Mouse (Mus musculus) adrenal gland, postnatal 10 days (tissue): Measurements from ENCODE around the gene Them7. TPM values are rescaled to one million over a fixed set of nuclear protein-coding genes. Genes with fewer than 3 reads are reported as not detected.
A peak's percentile ranks its signal among the peaks of the same experiment; 100 is the strongest.

Source experiments
- DNase-seq: peaks from one replicate; pipeline ENCODE4 v3.0.0; 2021; ENCODE audit warnings: mixed read lengths
- long read RNA-seq, 2 experiments: library from polyadenylated mRNA; stranded (forward); transcript quantifications; one replicate each; pipeline ENCODE4 v2.0.0; 2021
- total RNA-seq, 2 experiments: library from RNA; stranded (reverse); gene quantifications; 2 replicates each; pipeline ENCODE4 v1.2.3; 2021

Them7 gene
- 1 to 10 TPM; 2.2 to 3.8 TPM for total RNA-seq
- long read RNA-seq, experiment 1, transcript Them7-201 (4 exons, 1,556 nt): major isoform, 5 of 9 reads
- long read RNA-seq, experiment 1, partial matches to known transcripts: 0 of 9 reads
- long read RNA-seq, experiment 1, other reads (novel, unspliced or antisense): 1 of 9 reads
- long read RNA-seq, experiment 2, partial matches to known transcripts: 0 of 2 reads
- long read RNA-seq, experiment 2, other reads (novel, unspliced or antisense): 0 of 2 reads

GRCm38 (mm10) chr2:105224134-105224986 is at the start of gene Them7:
Them7 (plus strand) TSS chr2:105224320.
- peak; percentile 81 for DNase-seq

GRCm38 (mm10) chr2:105178871-105179270 is 45.2 kb upstream of the Them7 start:
- no peak for DNase-seq

GRCm38 (mm10) chr2:105182501-105182900 is 41.6 kb upstream of the Them7 start:
- no peak for DNase-seq

GRCm38 (mm10) chr2:105185140-105185539 is 39.0 kb upstream of the Them7 start:
- DNase-seq: no peak

GRCm38 (mm10) chr2:105185768-105186529 is 38.2 kb upstream of the Them7 start:
- DNase-seq: no peak

GRCm38 (mm10) chr2:105186591-105186990 is 37.5 kb upstream of the Them7 start:
- no peak for DNase-seq

- no peak for DNase-seq
These were observed 35.9 kb upstream of the Them7 start for GRCm38 (mm10) chr2:105188182-105188581.

- DNase-seq: no peak
These were observed 34.8 kb upstream of the Them7 start for GRCm38 (mm10) chr2:105189352-105189751.

GRCm38 (mm10) chr2:105200152-105200551 is 24.0 kb upstream of the Them7 start:
- no peak for DNase-seq

GRCm38 (mm10) chr2:105206563-105207174 is 17.5 kb upstream of the Them7 start:
- peak; percentile 20 for DNase-seq

GRCm38 (mm10) chr2:105212839-105213238 is 11.3 kb upstream of the Them7 start:
- DNase-seq: no peak

- no peak for DNase-seq
These were observed 8.2 kb upstream of the Them7 start for GRCm38 (mm10) chr2:105215914-105216313.

- DNase-seq: no peak
These were observed 4.9 kb upstream of the Them7 start for GRCm38 (mm10) chr2:105219229-105219628.

- no peak for DNase-seq
These were observed 4.5 kb upstream of the Them7 start for GRCm38 (mm10) chr2:105219664-105220063.

GRCm38 (mm10) chr2:105220738-105221303 is 3.3 kb upstream of the Them7 start:
- no peak for DNase-seq

- no peak for DNase-seq
These were observed 514 bp upstream of the Them7 start for GRCm38 (mm10) chr2:105223606-105224005.

GRCm38 (mm10) chr2:105224987-105225375 is 861 bp downstream of the Them7 start:
- DNase-seq: no peak

GRCm38 (mm10) chr2:105226297-105226958 is 2.3 kb downstream of the Them7 start:
- no peak for DNase-seq

- peak; percentile 70 for DNase-seq
These were observed 4.3 kb downstream of the Them7 start for GRCm38 (mm10) chr2:105228416-105228815.

GRCm38 (mm10) chr2:105230333-105230732 is 6.2 kb downstream of the Them7 start:
- DNase-seq: peak; percentile 85

GRCm38 (mm10) chr2:105232386-105232785 is 8.3 kb downstream of the Them7 start:
- DNase-seq: no peak
